Mouse (Mus musculus) ES-E14 (cell line): ENCODE results near the gene Ssu2.

ENCODE experiments used
- CHD2 ChIP-seq: IDR thresholded peaks from 2 replicates; pipeline ENCODE4 v1.6.1; 2014; ENCODE audit warnings: mild to moderate bottlenecking, low read depth, low read length, inconsistent platforms
- HCFC1 ChIP-seq: IDR thresholded peaks from 2 replicates; pipeline ENCODE4 v1.6.1; 2012; ENCODE audit warnings: low read length, inconsistent platforms, borderline replicate concordance; ENCODE audit not compliant: insufficient read depth
- MAFK ChIP-seq: IDR thresholded peaks from 2 replicates; pipeline ENCODE4 v1.6.1; 2014; ENCODE audit warnings: mild to moderate bottlenecking, low read depth, low read length, inconsistent platforms; ENCODE audit not compliant: insufficient read depth
- ZC3H11A ChIP-seq: IDR thresholded peaks from 2 replicates; pipeline ENCODE4 v1.6.1; 2012; ENCODE audit warnings: low read depth, mild to moderate bottlenecking, inconsistent platforms, low read length, borderline replicate concordance
- ZNF384 ChIP-seq: IDR thresholded peaks from 2 replicates; pipeline ENCODE4 v1.6.1; 2012; ENCODE audit warnings: low read depth, low read length, inconsistent platforms

DNA sequence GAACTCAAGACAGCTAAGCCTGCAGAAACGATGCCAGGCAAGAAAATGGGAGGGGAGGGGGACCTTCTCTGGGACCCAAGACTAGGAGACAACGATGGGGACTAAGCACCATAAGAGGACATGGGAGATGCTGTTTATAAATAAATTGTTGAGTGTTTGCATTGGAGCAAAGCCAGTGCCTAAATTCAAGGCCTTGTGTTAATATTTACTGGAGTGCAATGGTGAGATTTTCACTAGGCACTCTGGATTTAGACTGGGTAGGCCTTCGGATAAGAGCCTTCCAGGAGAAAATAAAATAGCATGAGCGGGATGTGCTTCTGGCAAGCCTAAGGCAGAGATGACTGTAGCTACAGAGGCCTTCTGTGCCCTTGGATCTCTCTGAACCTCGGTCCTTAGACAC lies 64.9 kb downstream of the Ssu2 start:
- TF ChIP-seq ZC3H11A (no peak), ZNF384 (no peak), HCFC1 (no peak), MAFK (no peak), CHD2 (no peak)
